Mouse (Mus musculus) neutrophil, adult 83 days (primary cell): ENCODE results near the gene Ifngr1. TPM values are rescaled to one million over a fixed set of nuclear protein-coding genes. Genes with fewer than 3 reads are reported as not detected.

ENCODE experiments used
- total RNA-seq, 2 experiments: library from RNA; stranded (reverse); gene quantifications; one replicate each; pipeline ENCODE4 v1.2.4; 2023

Ifngr1 gene
- total RNA-seq, result 100 to 1,000 TPM; 128 to 133 TPM

DNA sequence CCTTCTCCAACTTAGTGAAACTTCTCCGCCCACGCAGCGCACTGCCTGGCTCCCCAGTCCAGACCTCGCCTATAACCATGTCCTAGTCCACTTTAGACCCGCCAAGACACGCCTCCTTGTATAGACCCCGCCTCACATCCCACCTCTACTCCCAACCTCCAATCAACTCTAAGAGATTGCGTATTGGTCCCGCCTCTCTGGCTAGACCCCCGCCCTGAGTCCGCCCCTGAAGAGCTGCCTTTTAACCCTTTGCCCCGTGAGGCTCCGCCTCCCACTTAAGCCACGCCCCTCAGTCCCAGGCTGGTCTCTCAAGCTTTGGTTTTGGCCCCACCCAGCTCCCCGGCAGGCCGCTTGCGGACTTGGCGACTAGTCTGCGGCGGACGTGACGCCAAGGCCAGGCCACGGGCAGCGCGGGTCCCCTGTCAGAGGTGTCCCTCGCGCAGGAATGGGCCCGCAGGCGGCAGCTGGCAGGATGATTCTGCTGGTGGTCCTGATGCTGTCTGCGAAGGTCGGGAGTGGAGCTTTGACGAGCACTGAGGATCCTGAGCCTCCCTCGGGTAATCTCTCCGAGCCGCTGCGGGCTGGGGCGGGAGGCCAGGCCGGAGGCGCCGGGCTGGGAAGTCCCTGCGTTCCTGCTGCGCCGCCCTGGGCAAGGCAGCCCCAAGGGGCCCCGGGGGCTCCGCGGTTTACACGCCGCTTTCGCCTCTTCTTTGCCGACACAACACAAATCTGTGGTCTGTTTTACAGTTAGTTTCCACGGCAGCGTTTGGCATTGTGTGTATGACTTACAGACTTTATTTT is at the start of gene Ifngr1:
TSS of gene Ifngr1 (plus strand) at position 309 of the 801 bp plus-strand sequence.

GRCm38 (mm10) chr10:19621408-19622048 is 29.8 kb downstream of the Ifngr1 start, which contains the start of gene Il22ra2:
TSS of gene Il22ra2 (plus strand) at chr10:19621998.

Other genes starting within 250 kb of the Ifngr1 start
- not detected for gene Olig3, start 235.4 kb upstream of the Ifngr1 start, total RNA-seq
- under 1 TPM; 0.79 to 0.96 TPM for gene Il22ra2, start 30.0 kb downstream of the Ifngr1 start, total RNA-seq
- not detected for gene Il20ra, start 120.6 kb downstream of the Ifngr1 start, total RNA-seq